Mouse (Mus musculus) MEL (cell line): Measurements from ENCODE around the gene Uox. TPM values are rescaled to one million over a fixed set of nuclear protein-coding genes. Genes with fewer than 3 reads are reported as not detected.

Experiments used
- DNase-seq: peaks from one replicate; pipeline ENCODE4 v3.0.0; 2011; ENCODE audit warnings: low read depth, low spot score
- H3K27ac ChIP-seq: 2 replicates; pipeline ENCODE4 v1.5.1; 2012; ENCODE audit warnings: low read depth, mild to moderate bottlenecking, control low read depth, low read length, moderate library complexity; ENCODE audit not compliant: control insufficient read depth
- H3K27me3 ChIP-seq, 2 experiments: fragments of 150-350 bp in 1 of 2; sonication (generic) in 1 of 2; 2 replicates each; pipeline ENCODE4 v1.6.1; 2012; ENCODE audit warnings: low read length in 2 of 2, mild to moderate bottlenecking in 2 of 2, improper control_type of control experiment in 1 of 2, moderate library complexity in 1 of 2; ENCODE audit not compliant: insufficient read depth in 2 of 2, control insufficient read depth in 1 of 2
- H3K36me3 ChIP-seq, 2 experiments: 2 replicates each; pipeline ENCODE4 v1.6.1; 2012 to 2014; ENCODE audit warnings: low read length in 2 of 2, improper control_type of control experiment in 1 of 2, inconsistent platforms in 1 of 2, mild to moderate bottlenecking in 1 of 2; ENCODE audit not compliant: insufficient read depth in 2 of 2, control insufficient read depth in 1 of 2
- H3K4me1 ChIP-seq, 2 experiments: fragments of 150-350 bp in 1 of 2; sonication (generic) in 1 of 2; 2 replicates each; pipeline ENCODE4 v1.6.1; 2012; ENCODE audit warnings: low read length in 2 of 2, improper control_type of control experiment in 1 of 2, mild to moderate bottlenecking in 1 of 2; ENCODE audit not compliant: insufficient read depth in 2 of 2, control insufficient read depth in 1 of 2
- H3K4me3 ChIP-seq, 2 experiments: fragments of 150-350 bp in 1 of 2; sonication (generic) in 1 of 2; 2 replicates each; pipeline ENCODE4 v1.5.1; 2012; ENCODE audit warnings: low read depth in 2 of 2, low read length in 2 of 2, mild to moderate bottlenecking in 2 of 2, moderate library complexity in 2 of 2, control low read depth in 1 of 2, improper control_type of control experiment in 1 of 2; ENCODE audit not compliant: control insufficient read depth in 1 of 2, insufficient read depth in 1 of 2
- H3K79me2 ChIP-seq: 2 replicates; pipeline ENCODE4 v1.6.1; 2012; ENCODE audit warnings: mild to moderate bottlenecking, low read length, moderate library complexity; ENCODE audit not compliant: control insufficient read depth, poor library complexity, insufficient read depth
- H3K9ac ChIP-seq: 2 replicates; pipeline ENCODE4 v1.6.1; 2012; ENCODE audit warnings: low read depth, mild to moderate bottlenecking, control low read depth, low read length, moderate library complexity; ENCODE audit not compliant: control insufficient read depth, poor library complexity, severe bottlenecking
- H3K9me3 ChIP-seq: fragments of 150-350 bp; sonication (generic); replicated peaks from 2 replicates; pipeline ENCODE4 v1.6.1; 2012; ENCODE audit warnings: mild to moderate bottlenecking, low read length, improper control_type of control experiment, moderate library complexity; ENCODE audit not compliant: insufficient read depth
- BHLHE40 ChIP-seq: IDR thresholded peaks from 2 replicates; pipeline ENCODE4 v1.6.1; 2012; ENCODE audit warnings: low read depth, mild to moderate bottlenecking, inconsistent platforms, low read length, improper control_type of control experiment, borderline replicate concordance
- CHD2 ChIP-seq: IDR thresholded peaks from 2 replicates; pipeline ENCODE4 v1.6.1; 2011; ENCODE audit warnings: low read length, improper control_type of control experiment
- CTCF ChIP-seq, 3 experiments: IDR thresholded peaks in 2 of 3; conservative IDR thresholded peaks in 1 of 3; 2 replicates each; pipeline ENCODE4 v1.5.1; 2011 to 2012; ENCODE audit warnings: low read length in 3 of 3, low read depth in 2 of 3, mild to moderate bottlenecking in 2 of 3, improper control_type of control experiment in 1 of 3, inconsistent platforms in 1 of 3, mixed read lengths in 1 of 3, moderate library complexity in 1 of 3; ENCODE audit not compliant: control insufficient read depth in 1 of 3, insufficient read depth in 1 of 3, poor library complexity in 1 of 3, severe bottlenecking in 1 of 3
- E2F4 ChIP-seq: IDR thresholded peaks from 2 replicates; pipeline ENCODE4 v1.6.1; 2011; ENCODE audit warnings: low read depth, low read length, improper control_type of control experiment, borderline replicate concordance
- ELF1 ChIP-seq: IDR thresholded peaks from 2 replicates; pipeline ENCODE4 v1.6.1; 2014; ENCODE audit warnings: low read depth, mild to moderate bottlenecking, inconsistent platforms, low read length, improper control_type of control experiment, moderate library complexity
- ETS1 ChIP-seq: IDR thresholded peaks from 2 replicates; pipeline ENCODE4 v1.6.1; 2012; ENCODE audit warnings: low read depth, mild to moderate bottlenecking, inconsistent platforms, low read length, improper control_type of control experiment, moderate library complexity
- JUND ChIP-seq: IDR thresholded peaks from 2 replicates; pipeline ENCODE4 v1.6.1; 2011; ENCODE audit warnings: low read depth, mild to moderate bottlenecking, improper control_type of control experiment, low read length
- MAX ChIP-seq: IDR thresholded peaks from 2 replicates; pipeline ENCODE4 v1.6.1; 2011; ENCODE audit warnings: low read length, improper control_type of control experiment
- MAZ ChIP-seq: IDR thresholded peaks from 2 replicates; pipeline ENCODE4 v1.6.1; 2012; ENCODE audit warnings: low read depth, mild to moderate bottlenecking, inconsistent platforms, low read length, improper control_type of control experiment
- MEF2A ChIP-seq: IDR thresholded peaks from 2 replicates; pipeline ENCODE4 v1.6.1; 2014; ENCODE audit warnings: low read depth, mild to moderate bottlenecking, inconsistent platforms, low read length, improper control_type of control experiment; ENCODE audit not compliant: poor library complexity, insufficient replicate concordance, severe bottlenecking; ENCODE audit errors: extremely low read depth
- MXI1 ChIP-seq: IDR thresholded peaks from 2 replicates; pipeline ENCODE4 v1.6.1; 2011; ENCODE audit warnings: mild to moderate bottlenecking, low read depth, low read length, improper control_type of control experiment
- POLR2AphosphoS2 ChIP-seq: IDR thresholded peaks from 2 replicates; pipeline ENCODE4 v1.6.1; 2011; ENCODE audit warnings: low read length, improper control_type of control experiment
- POLR2AphosphoS5 ChIP-seq: IDR thresholded peaks from 2 replicates; pipeline ENCODE4 v1.6.1; 2012; ENCODE audit warnings: low read depth, borderline replicate concordance, mild to moderate bottlenecking, inconsistent platforms, low read length, moderate library complexity, mixed read lengths
- RCOR1 ChIP-seq: IDR thresholded peaks from 2 replicates; pipeline ENCODE4 v1.6.1; 2012; ENCODE audit warnings: low read depth, mild to moderate bottlenecking, inconsistent platforms, low read length, improper control_type of control experiment
- SIN3A ChIP-seq: IDR thresholded peaks from 2 replicates; pipeline ENCODE4 v1.6.1; 2012; ENCODE audit warnings: low read length, improper control_type of control experiment, inconsistent platforms
- TAL1 ChIP-seq: IDR thresholded peaks from 2 replicates; pipeline ENCODE4 v1.6.1; 2012; ENCODE audit warnings: mild to moderate bottlenecking, inconsistent platforms, low read length, moderate library complexity, mixed read lengths
- TBP ChIP-seq: IDR thresholded peaks from 2 replicates; pipeline ENCODE4 v1.8.0; 2011; ENCODE audit warnings: low read depth, low read length, improper control_type of control experiment
- TCF12 ChIP-seq: IDR thresholded peaks from 2 replicates; pipeline ENCODE4 v1.6.1; 2014; ENCODE audit warnings: low read depth, mild to moderate bottlenecking, inconsistent platforms, low read length, improper control_type of control experiment, moderate library complexity
- USF1 ChIP-seq: IDR thresholded peaks from 2 replicates; pipeline ENCODE4 v1.6.1; 2014; ENCODE audit warnings: low read depth, mild to moderate bottlenecking, inconsistent platforms, low read length, improper control_type of control experiment, moderate library complexity
- ZKSCAN1 ChIP-seq: IDR thresholded peaks from 2 replicates; pipeline ENCODE4 v1.6.1; 2012; ENCODE audit warnings: low read depth, mild to moderate bottlenecking, inconsistent platforms, low read length, improper control_type of control experiment, moderate library complexity
- ZMIZ1 ChIP-seq: IDR thresholded peaks from 2 replicates; pipeline ENCODE4 v1.6.1; 2012; ENCODE audit warnings: low read depth, mild to moderate bottlenecking, inconsistent platforms, low read length, improper control_type of control experiment, moderate library complexity
- polyA plus RNA-seq, 2 experiments: library from polyadenylated mRNA; stranded (reverse) in 1 of 2; unstranded in 1 of 2; fragments of >175 nt in 1 of 2; fragments of >200 nt in 1 of 2; gene quantifications; 2 replicates each; pipeline versions ENCODE4 v1.2.1 to v1.2.4; 2012; ENCODE audit warnings: low replicate concordance in 2 of 2, low read depth in 1 of 2; ENCODE audit not compliant: insufficient read length in 2 of 2, insufficient read depth in 1 of 2, missing spikeins in 1 of 2
- total RNA-seq: library from RNA; depleted of rRNA; stranded (reverse); fragments of 300-350 nt; gene quantifications from 2 replicates; pipeline ENCODE4 v1.2.3, GENCODE M21; 2012

Uox gene
- total and polyA plus RNA-seq, 3 experiments: not detected

DNA sequence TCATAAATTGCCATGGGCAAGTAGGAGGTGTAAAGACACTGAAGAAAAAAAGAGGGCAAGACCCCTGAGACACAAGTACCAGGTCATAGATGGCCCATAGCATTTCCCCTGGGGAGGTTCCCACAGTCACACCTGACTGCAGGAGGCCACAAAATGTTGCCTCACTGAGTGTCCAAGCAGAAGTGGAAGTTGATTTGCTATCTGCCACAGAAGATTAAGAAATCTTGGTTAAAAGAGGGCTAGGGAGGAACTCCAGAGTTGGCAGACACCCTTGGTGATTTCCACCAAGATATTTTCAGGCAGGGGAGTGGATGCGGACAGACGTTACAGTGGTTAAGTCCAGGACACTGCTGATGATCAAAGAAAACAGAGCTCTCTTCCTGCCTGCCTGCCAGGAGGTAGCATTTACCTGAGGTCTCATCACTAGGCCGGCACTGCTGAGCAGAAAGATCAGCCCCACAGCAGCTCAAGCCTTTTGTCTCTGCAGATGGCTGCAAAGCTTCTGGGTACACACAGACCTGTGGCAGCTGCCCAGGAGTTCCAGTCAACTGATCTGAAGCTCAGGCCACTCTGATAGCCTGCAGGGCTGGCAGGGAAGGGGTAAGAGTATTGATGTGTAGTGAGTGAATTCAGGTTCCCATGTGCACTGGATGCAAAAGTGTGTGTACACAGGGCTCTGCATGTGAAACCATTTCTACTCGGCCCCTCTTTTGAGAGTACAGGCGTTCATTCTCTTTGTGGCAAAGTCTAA, 46.5 kb downstream of the Uox start:
- DNase-seq: peak; percentile 7
- no peak overlapping the region for H3K27ac ChIP-seq
- H3K79me2 ChIP-seq: no peaks in the 10 kb centered on the region

DNA sequence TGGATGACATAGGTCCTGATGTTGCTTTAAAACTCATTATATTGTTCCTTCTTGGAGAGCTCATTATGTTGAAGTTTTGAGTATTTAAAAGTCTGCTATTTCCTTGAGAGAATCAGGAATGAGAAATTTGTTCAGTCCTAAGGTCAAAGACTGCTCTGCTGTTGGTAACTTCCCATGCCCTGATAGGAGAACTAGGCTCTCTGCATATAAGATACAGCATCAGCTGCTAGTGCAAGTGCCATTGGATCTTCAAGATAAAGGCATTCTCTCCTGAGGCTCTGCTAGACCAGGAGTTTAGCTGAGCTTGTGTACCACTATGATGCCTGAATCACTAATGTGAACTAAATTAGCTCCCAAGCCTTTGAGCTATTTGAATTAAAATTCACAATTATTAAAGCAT, 47.7 kb downstream of the Uox start:
- H3K79me2 ChIP-seq: no peaks in the 10 kb centered on the region
- peak; percentile 11 for DNase-seq
- no peak overlapping the region for H3K27ac ChIP-seq
- H3K9me3 ChIP-seq: no peaks in the 10 kb centered on the region
- H3K36me3 ChIP-seq: peaks cover 0 to 14% of the 10 kb centered on the region in 2 experiments; a peak in 2 of 4 replicates
- H3K4me1 ChIP-seq: peaks cover 3 to 22% of the 10 kb centered on the region in 2 experiments
- TF ChIP-seq ZMIZ1: no peak
- H3K4me3 ChIP-seq: no peak overlapping the region
- H3K9ac ChIP-seq: no peak overlapping the region
- H3K27me3 ChIP-seq: no peaks in the 10 kb centered on the region; a peak in 1 of 4 replicates

More for the DNA sequence above, 46.5 kb downstream of the Uox start:
- H3K36me3 ChIP-seq: peaks cover 0 to 14% of the 10 kb centered on the region in 2 experiments; a peak in 2 of 4 replicates
- no peak for TF ChIP-seq TAL1
- no peak for TF ChIP-seq MXI1
- no peak for TF ChIP-seq MEF2A
- TF ChIP-seq SIN3A: no peak
- TF ChIP-seq CTCF (IDR thresholded peaks at IDR 0.05 in 2 of 3, conservative IDR thresholded peaks at IDR 0.05 in 1 of 3; ENCODE audit: control insufficient read depth in 1 of 3, insufficient read depth in 1 of 3, low read depth in 2 of 3, low read length in 3 of 3, poor library complexity in 1 of 3, severe bottlenecking in 1 of 3): no peak
- no peak for TF ChIP-seq TBP
- TF ChIP-seq USF1: no peak
- TF ChIP-seq POLR2AphosphoS5: no peak
- TF ChIP-seq MAZ: no peak
- no peak for TF ChIP-seq RCOR1
- no peak for TF ChIP-seq TCF12
- TF ChIP-seq, all 39 proteins: peak for 0
- peaks cover 3 to 22% of the 10 kb centered on the region in 2 experiments for H3K4me1 ChIP-seq
- no peak overlapping the region for H3K4me3 ChIP-seq
- no peaks in the 10 kb centered on the region for H3K27me3 ChIP-seq
- no peak overlapping the region for H3K9ac ChIP-seq
- no peaks in the 10 kb centered on the region for H3K9me3 ChIP-seq

GRCm38 (mm10) chr3:146618357-146618756, 48.1 kb downstream of the Uox start:
- H3K79me2 ChIP-seq: no peaks in the 10 kb centered on the region
- peaks cover 0 to 14% of the 10 kb centered on the region in 2 experiments; a peak in 2 of 4 replicates for H3K36me3 ChIP-seq
- no peak overlapping the region for H3K4me3 ChIP-seq
- no peaks in the 10 kb centered on the region; a peak in 1 of 4 replicates for H3K27me3 ChIP-seq
- no peaks in the 10 kb centered on the region for H3K9me3 ChIP-seq
- H3K4me1 ChIP-seq: peaks cover 3 to 22% of the 10 kb centered on the region in 2 experiments
- no peak overlapping the region for H3K9ac ChIP-seq
- no peak overlapping the region for H3K27ac ChIP-seq
- TF ChIP-seq BHLHE40: no peak
- no peak for TF ChIP-seq MEF2A
- no peak for TF ChIP-seq TBP
- no peak for TF ChIP-seq POLR2AphosphoS2
- no peak for TF ChIP-seq ELF1
- no peak for TF ChIP-seq CTCF (IDR thresholded peaks at IDR 0.05 in 2 of 3, conservative IDR thresholded peaks at IDR 0.05 in 1 of 3; ENCODE audit: control insufficient read depth in 1 of 3, insufficient read depth in 1 of 3, low read depth in 2 of 3, low read length in 3 of 3, poor library complexity in 1 of 3, severe bottlenecking in 1 of 3)
- no peak for TF ChIP-seq MAX
- TF ChIP-seq USF1: no peak
- no peak for TF ChIP-seq POLR2AphosphoS5
- TF ChIP-seq RCOR1: no peak
- TF ChIP-seq ETS1: no peak
- TF ChIP-seq E2F4: no peak
- no peak for TF ChIP-seq JUND
- TF ChIP-seq ZKSCAN1: no peak
- TF ChIP-seq CHD2: no peak
- TF ChIP-seq, all 39 proteins: peak for 0
- no peak for DNase-seq
